Mouse (Mus musculus) erythroblast, embryonic 14.5 days (primary cell): ENCODE results near the gene 4931414P19Rik. TPM values are rescaled to one million over a fixed set of nuclear protein-coding genes. Genes with fewer than 3 reads are reported as not detected.
A peak's percentile ranks its signal among the peaks of the same experiment; 100 is the strongest.

Experiments used
- H3K27me3 ChIP-seq: 2 replicates; pipeline ENCODE4 v1.6.1; 2012; ENCODE audit warnings: inconsistent platforms; ENCODE audit not compliant: control insufficient read depth
- H3K36me3 ChIP-seq: 2 replicates; pipeline ENCODE4 v1.6.1; 2012; ENCODE audit warnings: mild to moderate bottlenecking, inconsistent platforms; ENCODE audit not compliant: control insufficient read depth
- H3K4me1 ChIP-seq: 2 replicates; pipeline ENCODE4 v1.6.1; 2012; ENCODE audit warnings: inconsistent platforms; ENCODE audit not compliant: control insufficient read depth
- H3K4me3 ChIP-seq: replicated peaks from 2 replicates; pipeline ENCODE3; 2012; ENCODE audit warnings: moderate library complexity, mild to moderate bottlenecking, inconsistent platforms
- H3K9me3 ChIP-seq: 2 replicates; pipeline ENCODE4 v1.6.1; 2012; ENCODE audit warnings: low read length, inconsistent platforms, mixed read lengths; ENCODE audit not compliant: control insufficient read depth
- GATA1 ChIP-seq: IDR thresholded peaks from 2 replicates; pipeline ENCODE4 v1.6.1; 2012; ENCODE audit warnings: low read length, inconsistent platforms, mixed read lengths
- TAL1 ChIP-seq: IDR thresholded peaks from 3 replicates; pipeline ENCODE4 v1.6.1; 2012; ENCODE audit warnings: low read length, inconsistent platforms, mixed read lengths
- polyA plus RNA-seq: library from polyadenylated mRNA; stranded (reverse); fragments of >175 nt; gene quantifications from 2 replicates; pipeline ENCODE4 v1.2.3, GENCODE M21; 2012

The 4931414P19Rik gene
- polyA plus RNA-seq, 1 experiment: 0.94 TPM

DNA sequence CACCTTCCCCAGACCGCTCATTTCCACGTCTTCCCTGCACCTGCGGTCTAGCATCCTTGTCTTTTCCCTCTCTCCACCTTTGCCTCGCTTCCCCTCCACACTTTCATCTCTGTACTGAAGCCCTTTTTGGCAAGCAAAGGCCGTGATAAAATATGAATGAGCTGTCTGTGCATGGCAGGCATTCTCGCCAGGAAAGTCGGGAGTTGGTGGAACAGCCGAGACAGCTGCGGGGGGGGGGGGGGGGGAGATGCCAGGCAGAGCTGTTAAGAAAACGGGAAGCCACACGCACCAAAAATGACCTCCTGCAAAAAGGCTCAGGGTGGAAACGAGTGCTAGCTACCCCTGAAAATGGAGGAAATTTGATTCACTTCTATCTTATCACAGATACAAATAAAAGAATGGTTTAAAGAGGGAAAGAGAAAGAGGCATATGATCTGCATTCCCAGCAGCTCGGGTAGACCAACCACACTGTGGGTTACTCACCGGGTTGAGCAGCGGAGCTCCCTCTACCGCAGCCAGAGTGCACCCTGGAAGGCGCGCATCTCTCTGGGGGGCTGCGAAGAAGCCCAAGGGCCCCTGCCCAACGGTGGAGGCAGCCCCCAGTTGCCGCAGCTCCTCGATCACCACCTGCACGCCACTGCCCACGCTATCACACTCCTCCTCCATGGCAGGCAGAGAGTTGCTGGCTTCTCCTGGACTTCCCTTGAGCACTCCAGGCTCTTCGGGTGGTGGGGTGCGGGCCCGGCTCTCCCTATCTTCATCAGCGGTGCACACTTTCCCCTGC lies 11.0 kb downstream of the 4931414P19Rik start:
- TF ChIP-seq GATA1 (no peak), TAL1 (no peak)
- Histone ChIP-seq H3K4me1 (peaks cover 13% of the 10 kb centered on the region), H3K36me3 (peaks cover 24% of the 10 kb centered on the region), H3K27me3 (no peaks in the 10 kb centered on the region), H3K9me3 (peaks cover 6% of the 10 kb centered on the region; the same call in 1 of the 2 replicates), H3K4me3 (no peak overlapping the region)

DNA sequence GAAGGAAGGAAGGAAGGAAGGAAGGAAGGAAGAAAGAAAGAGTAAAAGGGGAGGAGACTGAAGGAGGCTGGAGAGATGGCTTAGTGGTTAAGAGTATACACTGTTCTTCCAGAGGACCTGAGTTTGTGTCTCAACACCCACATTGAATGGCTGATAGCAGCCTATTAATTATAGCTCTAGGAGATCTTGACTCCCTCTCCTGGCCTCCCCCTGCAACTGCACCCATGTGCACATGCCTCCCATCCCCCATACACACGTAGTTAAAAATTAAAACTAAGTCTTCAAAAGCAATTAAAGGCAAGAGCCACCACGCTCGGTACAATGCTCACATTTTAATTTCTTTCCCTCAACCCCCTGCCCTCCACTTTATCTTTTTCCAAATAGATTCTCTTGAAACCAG lies 11.7 kb downstream of the 4931414P19Rik start:
- H3K4me3 ChIP-seq: no peak overlapping the region
- H3K36me3 ChIP-seq: peaks cover 24% of the 10 kb centered on the region
- peaks cover 6% of the 10 kb centered on the region; the same call in 1 of the 2 replicates for H3K9me3 ChIP-seq
- TF ChIP-seq GATA1: no peak
- TF ChIP-seq TAL1: no peak
- H3K27me3 ChIP-seq: no peaks in the 10 kb centered on the region
- H3K4me1 ChIP-seq: peaks cover 13% of the 10 kb centered on the region

DNA sequence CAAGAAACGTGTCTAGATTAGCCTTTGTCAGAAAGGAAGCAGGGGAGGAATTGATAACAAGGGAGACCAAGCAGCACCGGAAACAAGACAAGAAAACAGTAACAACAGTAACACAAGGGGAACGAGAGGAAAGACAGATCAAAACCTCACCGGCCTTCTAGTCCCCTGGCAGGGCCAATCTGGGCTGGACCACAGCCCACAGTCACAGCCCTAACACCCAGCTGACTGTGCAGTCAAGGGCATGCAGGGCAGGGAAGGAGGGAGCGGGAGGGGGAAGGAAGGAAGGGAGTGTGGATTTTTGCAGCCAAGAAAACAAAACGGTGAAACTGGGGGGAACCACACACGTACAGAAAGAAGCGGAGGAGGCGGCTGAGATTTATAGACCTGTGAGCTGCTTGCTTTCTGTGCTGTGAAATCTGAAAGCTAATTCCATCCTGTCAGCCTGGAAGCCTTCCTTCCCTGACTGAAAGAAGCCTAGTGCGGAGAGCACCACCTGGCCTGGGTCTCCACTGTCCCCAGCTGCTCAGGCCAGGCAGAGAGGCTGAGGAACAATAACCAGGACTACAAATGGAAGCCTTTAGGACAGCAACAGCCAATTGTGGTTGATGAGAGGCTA lies 13.4 kb downstream of the 4931414P19Rik start:
- Histone ChIP-seq H3K4me1 (peaks cover 13% of the 10 kb centered on the region), H3K4me3 (no peak overlapping the region), H3K27me3 (no peaks in the 10 kb centered on the region), H3K36me3 (peaks cover 22% of the 10 kb centered on the region), H3K9me3 (peaks cover 6% of the 10 kb centered on the region; the same call in 1 of the 2 replicates)
- TF ChIP-seq TAL1 (no peak), GATA1 (no peak)

DNA sequence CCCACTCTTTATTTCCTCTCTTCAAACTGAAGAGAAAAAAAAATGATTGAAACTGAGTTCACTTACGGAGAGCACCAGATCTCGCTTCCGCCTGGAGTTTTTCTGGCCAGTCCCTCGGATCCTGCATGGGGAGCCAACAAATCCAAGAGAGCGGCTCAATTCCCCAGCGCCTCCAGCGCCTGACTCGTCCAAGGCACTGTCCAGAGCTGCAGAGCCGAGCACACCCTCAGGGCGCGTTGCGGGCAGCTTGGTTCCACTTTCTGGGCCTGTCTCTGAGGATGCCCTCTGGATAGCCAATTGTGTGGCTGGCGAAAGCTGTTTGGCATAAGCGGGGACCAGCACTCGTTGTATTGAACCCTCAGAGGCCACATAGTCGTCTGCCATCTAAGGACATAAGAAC lies 14.7 kb downstream of the 4931414P19Rik start:
- H3K36me3 ChIP-seq: peaks cover 22% of the 10 kb centered on the region
- peaks cover 6% of the 10 kb centered on the region; the same call in 1 of the 2 replicates for H3K9me3 ChIP-seq
- no peak overlapping the region for H3K4me3 ChIP-seq
- H3K4me1 ChIP-seq: peaks cover 13% of the 10 kb centered on the region
- H3K27me3 ChIP-seq: no peaks in the 10 kb centered on the region
- TF ChIP-seq TAL1 (no peak), GATA1 (no peak)

DNA sequence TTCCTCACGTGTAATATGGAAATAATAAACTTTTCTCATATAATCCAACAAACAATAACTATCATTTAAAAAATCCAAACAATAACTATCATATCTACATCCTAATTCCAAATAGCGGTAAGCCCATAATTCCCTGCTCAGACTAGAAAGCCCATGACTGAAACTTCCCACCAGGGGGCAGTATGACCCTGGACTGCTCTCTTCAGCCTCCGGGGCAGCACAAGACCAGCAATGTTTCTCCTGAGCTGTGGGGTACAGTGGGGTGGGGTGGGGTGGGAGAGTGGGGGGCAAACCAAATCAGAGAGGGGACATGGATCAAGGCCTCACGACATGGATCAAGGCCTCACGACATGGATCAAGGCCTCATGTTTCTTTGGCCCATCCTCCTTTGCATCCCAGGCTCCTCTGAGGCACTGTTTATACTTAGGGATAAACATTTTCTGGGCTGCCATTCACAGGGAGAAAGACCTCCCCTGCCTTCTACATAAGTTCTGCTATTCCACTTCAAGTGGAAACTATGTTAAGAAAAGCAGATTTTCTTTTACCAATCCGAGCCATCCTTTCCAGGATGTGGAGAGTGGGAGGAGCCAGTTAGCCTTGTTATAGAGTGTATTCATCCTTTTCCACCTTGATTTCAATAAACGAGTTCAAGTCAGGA lies 22.0 kb downstream of the 4931414P19Rik start:
- Histone ChIP-seq H3K36me3 (peaks cover 14% of the 10 kb centered on the region), H3K4me3 (no peak overlapping the region), H3K9me3 (no peaks in the 10 kb centered on the region), H3K27me3 (peaks cover 9% of the 10 kb centered on the region), H3K4me1 (peaks cover 5% of the 10 kb centered on the region; the same call in 1 of the 2 replicates)
- no peak for TF ChIP-seq TAL1

DNA sequence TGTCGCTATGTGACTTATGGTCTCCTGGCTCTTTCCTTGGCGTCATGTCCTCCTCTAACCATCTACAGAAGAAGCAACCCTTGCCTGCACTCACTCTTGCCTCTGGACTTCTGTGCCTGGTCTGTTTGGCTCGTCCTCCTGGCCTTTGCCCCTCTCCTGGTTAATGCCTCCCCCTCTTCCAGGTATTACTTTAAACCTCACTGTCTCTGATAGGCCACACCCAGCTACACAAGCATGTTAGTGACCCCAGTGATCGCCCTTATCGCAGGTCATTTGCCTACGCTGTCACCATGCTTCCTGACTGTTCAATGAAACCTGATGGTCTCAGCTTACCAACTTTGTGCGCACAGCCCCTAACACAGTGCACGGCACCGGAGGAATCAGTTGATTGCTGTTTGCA lies 23.3 kb downstream of the 4931414P19Rik start:
- Histone ChIP-seq H3K9me3 (no peaks in the 10 kb centered on the region; the same call in 1 of the 2 replicates), H3K27me3 (peaks cover 22% of the 10 kb centered on the region), H3K36me3 (peaks cover 14% of the 10 kb centered on the region), H3K4me3 (no peak overlapping the region), H3K4me1 (peaks cover 10% of the 10 kb centered on the region)
- no peak for TF ChIP-seq TAL1

DNA sequence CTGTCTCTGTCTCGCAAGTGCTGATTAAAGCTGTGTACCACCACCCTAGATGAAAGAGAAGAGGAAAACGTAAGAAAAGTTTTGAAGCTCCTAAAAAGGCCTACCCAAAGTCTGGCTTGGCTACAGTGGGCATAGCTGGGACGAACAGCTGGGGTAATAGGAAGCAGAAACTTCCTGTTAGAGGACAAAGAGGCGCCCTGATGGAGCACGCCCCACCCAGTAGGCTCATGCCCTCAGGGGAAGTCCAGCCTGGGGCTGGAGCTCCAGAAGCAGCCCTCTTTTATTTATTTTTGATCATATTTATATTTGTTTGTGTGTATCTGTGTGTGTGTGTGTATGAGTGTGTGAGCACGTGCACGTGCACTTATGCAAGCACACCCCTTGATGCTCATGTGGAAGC lies 26.2 kb downstream of the 4931414P19Rik start:
- H3K9me3 ChIP-seq: peaks cover 13% of the 10 kb centered on the region; the same call in 1 of the 2 replicates
- H3K4me3 ChIP-seq: no peak overlapping the region
- H3K4me1 ChIP-seq: peaks cover 25% of the 10 kb centered on the region
- H3K27me3 ChIP-seq: peaks cover 51% of the 10 kb centered on the region
- TF ChIP-seq TAL1: no peak
- TF ChIP-seq GATA1: no peak
- H3K36me3 ChIP-seq: peaks cover 8% of the 10 kb centered on the region

DNA sequence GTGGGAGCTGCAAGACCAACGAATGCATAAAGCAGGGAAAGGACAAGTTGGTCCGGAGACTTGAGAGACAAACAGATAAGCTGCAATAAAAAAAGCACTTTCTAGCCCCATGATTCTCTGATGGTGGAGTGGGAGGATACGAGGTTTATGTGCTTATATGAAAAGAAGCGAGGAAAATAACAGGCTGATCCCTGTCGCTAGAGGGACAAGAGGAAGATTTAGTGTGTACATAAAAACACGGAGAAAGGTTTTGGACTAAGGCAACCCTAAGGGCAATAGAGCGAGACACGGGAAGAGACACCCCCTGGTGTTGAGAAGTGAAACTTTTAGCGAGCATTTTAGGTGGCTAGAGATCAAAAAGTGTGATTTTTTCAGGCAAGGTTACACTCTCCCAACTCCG lies 27.7 kb downstream of the 4931414P19Rik start:
- peak overlapping the region; percentile 45 for H3K4me3 ChIP-seq
- no peaks in the 10 kb centered on the region for H3K36me3 ChIP-seq
- peaks cover 34% of the 10 kb centered on the region for H3K4me1 ChIP-seq
- peaks cover 13% of the 10 kb centered on the region; the same call in 1 of the 2 replicates for H3K9me3 ChIP-seq
- TF ChIP-seq GATA1: no peak
- TF ChIP-seq TAL1: no peak
- peaks cover 66% of the 10 kb centered on the region for H3K27me3 ChIP-seq
